Mouse (Mus musculus) megakaryocyte-erythroid progenitor cell, adult 5-6 weeks (primary cell): ENCODE measurements around the gene Tmed10. TPM values are rescaled to one million over a fixed set of nuclear protein-coding genes. Genes with fewer than 3 reads are reported as not detected.

ENCODE experiments used
- ATAC-seq: replicated peaks from 2 replicates; pipeline ENCODE4 v1.8.0; 2016; ENCODE audit warnings: mild to moderate bottlenecking, inconsistent platforms; ENCODE audit not compliant: severe bottlenecking, poor library complexity, low FRiP score, low TSS enrichment
- total RNA-seq, 2 experiments: library from RNA; stranded (forward) in 1 of 2; stranded (reverse) in 1 of 2; fragments of 200-1000, 215-1000 nt in 1 of 2; fragments of >200 nt in 1 of 2; fragmentation: Nextera tagmentation in 1 of 2; gene quantifications; 2 replicates each; pipeline ENCODE4 v1.2.3; 2014 to 2017

The Tmed10 gene
- total RNA-seq, 2 experiments from 2014 or later = 64.2 to 129 TPM

- peak; percentile 80 for ATAC-seq
These were observed 35.4 kb downstream of the Tmed10 start, which contains the start of gene Nek9 for GRCm38 (mm10) chr12:85339243-85339729. TSS of gene Nek9 (minus strand) at chr12:85339362.

GRCm38 (mm10) chr12:85338815-85339214 lies 35.8 kb downstream of the Tmed10 start:
- peak; percentile 36 for ATAC-seq

- peak; percentile 40; the same call in 1 of the 2 replicates for ATAC-seq
These were observed 36.9 kb downstream of the Tmed10 start for GRCm38 (mm10) chr12:85337567-85338311.

GRCm38 (mm10) chr12:85330153-85330552 lies 44.5 kb downstream of the Tmed10 start:
- ATAC-seq = no peak

- no peak for ATAC-seq
These were observed 66.0 kb downstream of the Tmed10 start for GRCm38 (mm10) chr12:85308651-85309050.

- ATAC-seq = peak; percentile 85
These were observed 69.3 kb downstream of the Tmed10 start for GRCm38 (mm10) chr12:85305247-85305892.

GRCm38 (mm10) chr12:85304725-85305124 lies 69.9 kb downstream of the Tmed10 start:
- ATAC-seq = no peak

GRCm38 (mm10) chr12:85303256-85303655 lies 71.4 kb downstream of the Tmed10 start:
- no peak for ATAC-seq

- no peak for ATAC-seq
These were observed 75.8 kb downstream of the Tmed10 start for GRCm38 (mm10) chr12:85298835-85299180.

- ATAC-seq = no peak
These were observed 76.4 kb downstream of the Tmed10 start for GRCm38 (mm10) chr12:85298127-85298834.

- no peak for ATAC-seq
These were observed 77.2 kb downstream of the Tmed10 start for GRCm38 (mm10) chr12:85297345-85297997.

- no peak for ATAC-seq
These were observed 77.7 kb downstream of the Tmed10 start for GRCm38 (mm10) chr12:85296915-85297314.

- ATAC-seq = no peak
These were observed 79.1 kb downstream of the Tmed10 start for GRCm38 (mm10) chr12:85295506-85295905.

GRCm38 (mm10) chr12:85292906-85293305 lies 81.7 kb downstream of the Tmed10 start:
- ATAC-seq = no peak

- no peak for ATAC-seq
These were observed 82.4 kb downstream of the Tmed10 start for GRCm38 (mm10) chr12:85292288-85292687.

- ATAC-seq = no peak
These were observed 83.1 kb downstream of the Tmed10 start for GRCm38 (mm10) chr12:85291541-85291940.

- ATAC-seq = no peak
These were observed 84.0 kb downstream of the Tmed10 start for GRCm38 (mm10) chr12:85290633-85291032.
